Mouse (Mus musculus): Measurements from ENCODE around the gene Dclre1c. TPM values are rescaled to one million over a fixed set of nuclear protein-coding genes. Genes with fewer than 3 reads are reported as not detected.
A peak's percentile ranks its signal among the peaks of the same experiment; 100 is the strongest.

Gene Dclre1c
- total RNA-seq, 2 experiments from 2014 or later: 11.3 to 12.5 TPM

DNA sequence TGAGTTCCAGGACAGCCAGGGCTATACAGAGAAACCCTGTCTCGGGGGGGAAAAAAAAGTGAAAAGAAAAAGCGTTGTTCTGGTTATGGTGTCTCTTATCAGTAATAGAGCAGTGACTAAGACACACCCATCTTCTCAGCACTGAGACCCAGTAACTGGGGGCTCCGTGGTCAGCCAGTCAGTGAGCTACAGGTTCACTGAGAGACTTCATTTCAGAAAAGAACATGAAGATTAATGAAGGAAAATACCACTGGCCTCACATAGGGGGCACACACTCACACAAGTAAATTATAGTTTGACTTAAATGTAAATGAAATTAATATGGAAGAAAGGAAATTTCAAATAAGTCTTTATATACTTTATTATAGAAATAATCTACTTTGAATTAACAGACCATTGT is 56.3 kb downstream of the Dclre1c start:
- Histone ChIP-seq H3K4me3 (no peak overlapping the region), H3K27ac (no peak overlapping the region)
- peak; percentile 32 for TF ChIP-seq CTCF (IDR thresholded peaks at IDR 0.05)
- intact Hi-C loops (cut with DNase I): no loop called here
- DNase-seq (ENCODE audit: extremely low spot score in 1 of 2, low spot score in 2 of 2): no peak

DNA sequence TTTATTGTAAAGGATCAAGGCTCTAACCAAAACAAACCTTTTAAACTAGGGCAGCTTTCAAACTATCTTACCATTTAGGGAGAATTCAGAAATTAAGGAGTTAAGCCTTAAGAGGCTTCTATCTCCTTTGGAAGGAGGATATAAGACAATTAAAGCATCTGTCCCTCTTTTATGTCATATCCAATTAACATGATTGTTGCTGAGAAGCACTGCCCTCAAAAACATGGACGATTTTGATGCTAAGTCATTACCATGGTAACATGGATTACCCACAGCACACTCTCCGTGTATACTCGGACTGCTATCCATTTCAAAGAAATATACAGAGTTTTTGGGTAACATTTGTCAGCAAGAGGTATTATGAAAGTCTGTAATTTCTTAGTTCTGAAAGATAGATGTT is 65.9 kb downstream of the Dclre1c start:
- DNase-seq (ENCODE audit: extremely low spot score in 1 of 2, low spot score in 2 of 2): no peak
- TF ChIP-seq CTCF (IDR thresholded peaks at IDR 0.05): no peak
- intact Hi-C loops (cut with DNase I): no loop called here
- H3K4me3 ChIP-seq: no peak overlapping the region
- H3K27ac ChIP-seq: no peak overlapping the region

DNA sequence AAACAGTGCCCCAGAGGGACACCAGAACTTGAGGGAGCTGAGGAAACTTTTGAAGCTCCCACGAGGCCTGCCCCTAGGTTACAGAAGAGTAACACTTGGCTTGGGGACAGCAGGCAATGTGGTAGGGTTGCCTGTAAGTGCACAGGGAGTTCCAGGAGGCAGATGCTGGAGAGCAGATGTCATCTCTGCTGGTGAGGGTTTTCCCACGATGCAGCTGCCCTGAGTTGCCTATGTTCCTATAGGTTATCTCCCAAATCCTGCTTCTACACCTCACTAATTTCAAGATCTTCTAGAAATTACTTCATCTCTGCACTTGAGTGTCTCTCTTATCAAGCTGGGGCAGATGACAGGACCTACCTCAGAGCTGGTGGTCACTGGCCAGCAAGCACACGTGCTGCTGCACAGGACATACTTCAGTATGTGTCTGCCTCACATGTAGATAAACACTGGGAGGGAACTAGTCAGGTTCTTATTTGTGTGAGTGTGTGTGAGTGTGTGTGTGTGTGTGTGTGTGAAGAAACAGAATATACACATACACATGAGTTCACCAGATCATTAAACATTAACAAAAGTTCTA is 70.0 kb downstream of the Dclre1c start:
- intact Hi-C loops (cut with DNase I): no loop called here

DNA sequence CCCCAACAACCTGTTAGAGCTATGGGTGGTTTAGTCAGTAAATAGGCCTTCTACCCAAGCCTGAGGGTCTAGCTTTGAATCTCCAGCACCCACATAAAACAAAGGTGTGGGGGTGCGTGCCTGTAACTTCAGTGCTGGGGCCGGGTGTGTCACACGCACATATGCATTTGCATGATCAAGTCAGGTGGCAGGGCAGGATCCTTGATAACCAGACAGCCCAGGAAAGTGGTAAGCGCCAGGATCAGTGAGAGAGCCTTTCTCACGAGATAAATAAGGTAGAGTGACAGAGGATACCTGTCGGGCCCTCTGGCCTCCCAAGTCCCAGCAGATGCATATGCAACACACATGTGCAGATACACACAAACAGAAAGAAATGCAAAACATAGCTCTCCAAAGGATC is 75.6 kb downstream of the Dclre1c start:
- H3K4me3 ChIP-seq: no peak overlapping the region
- no peak for TF ChIP-seq CTCF (IDR thresholded peaks at IDR 0.05)
- intact Hi-C loops (cut with DNase I): no loop called here

More for the DNA sequence above, 70.0 kb downstream of the Dclre1c start:
- no peak for TF ChIP-seq CTCF (IDR thresholded peaks at IDR 0.05)
- DNase-seq (ENCODE audit: extremely low spot score in 1 of 2, low spot score in 2 of 2): no peak
- H3K4me3 ChIP-seq: no peak overlapping the region
- H3K27ac ChIP-seq: no peak overlapping the region

DNA sequence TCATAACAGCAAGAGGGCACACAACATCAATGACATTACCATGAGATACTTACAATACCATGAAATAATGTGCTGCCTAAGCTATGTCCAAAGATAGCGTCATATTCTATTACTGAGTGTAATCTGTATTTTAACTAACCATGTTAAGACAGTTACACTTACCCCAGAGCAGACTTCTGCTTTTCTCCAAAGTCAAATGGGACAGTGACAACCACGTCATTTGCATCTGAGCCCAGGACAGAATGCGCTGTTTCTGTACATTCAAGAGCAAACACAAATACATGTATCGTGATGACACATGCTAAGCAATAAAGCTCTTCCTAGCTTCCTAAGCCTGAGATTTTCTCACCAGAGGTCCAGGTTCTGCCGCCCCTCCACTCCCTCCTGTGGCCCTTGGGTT is 77.0 kb downstream of the Dclre1c start:
- Histone ChIP-seq H3K27ac (no peak overlapping the region), H3K4me3 (no peak overlapping the region)
- TF ChIP-seq CTCF (IDR thresholded peaks at IDR 0.05): no peak
- intact Hi-C loops (cut with DNase I): no loop called here
- no peak for DNase-seq (ENCODE audit: extremely low spot score in 1 of 2, low spot score in 2 of 2)

More for the DNA sequence above, 75.6 kb downstream of the Dclre1c start:
- H3K27ac ChIP-seq: no peak overlapping the region
- DNase-seq (ENCODE audit: extremely low spot score in 1 of 2, low spot score in 2 of 2): no peak

DNA sequence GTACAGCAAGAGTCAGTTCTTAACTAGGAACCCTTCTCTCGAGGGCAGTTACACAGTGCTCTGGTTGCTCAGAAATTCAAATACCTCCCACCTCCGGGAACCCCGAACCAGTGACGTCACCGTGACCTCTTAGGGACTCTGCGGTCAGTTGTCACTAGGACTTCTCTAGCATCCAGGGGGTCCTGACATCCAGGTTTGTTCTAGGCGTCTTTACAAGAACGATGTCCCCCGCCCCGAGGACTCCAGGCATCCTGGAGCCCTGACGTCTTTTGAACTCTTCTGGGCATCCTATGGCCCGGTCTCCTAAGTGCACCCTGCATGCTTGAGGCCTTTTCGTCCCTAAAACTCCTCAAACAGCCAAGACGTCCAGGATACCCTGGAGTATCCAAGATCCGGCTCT is 88.1 kb downstream of the Dclre1c start:
- peak overlapping the region; percentile 80 for H3K27ac ChIP-seq
- no peak for DNase-seq (ENCODE audit: extremely low spot score in 1 of 2, low spot score in 2 of 2)
- no peak for TF ChIP-seq CTCF (IDR thresholded peaks at IDR 0.05)
- intact Hi-C loops (cut with DNase I): loop anchor here (2.0 kb wide), 1 partner anchor 87 kb away; the partner anchor contains the start of gene Dclre1c
- peak overlapping the region; percentile 93 for H3K4me3 ChIP-seq

DNA sequence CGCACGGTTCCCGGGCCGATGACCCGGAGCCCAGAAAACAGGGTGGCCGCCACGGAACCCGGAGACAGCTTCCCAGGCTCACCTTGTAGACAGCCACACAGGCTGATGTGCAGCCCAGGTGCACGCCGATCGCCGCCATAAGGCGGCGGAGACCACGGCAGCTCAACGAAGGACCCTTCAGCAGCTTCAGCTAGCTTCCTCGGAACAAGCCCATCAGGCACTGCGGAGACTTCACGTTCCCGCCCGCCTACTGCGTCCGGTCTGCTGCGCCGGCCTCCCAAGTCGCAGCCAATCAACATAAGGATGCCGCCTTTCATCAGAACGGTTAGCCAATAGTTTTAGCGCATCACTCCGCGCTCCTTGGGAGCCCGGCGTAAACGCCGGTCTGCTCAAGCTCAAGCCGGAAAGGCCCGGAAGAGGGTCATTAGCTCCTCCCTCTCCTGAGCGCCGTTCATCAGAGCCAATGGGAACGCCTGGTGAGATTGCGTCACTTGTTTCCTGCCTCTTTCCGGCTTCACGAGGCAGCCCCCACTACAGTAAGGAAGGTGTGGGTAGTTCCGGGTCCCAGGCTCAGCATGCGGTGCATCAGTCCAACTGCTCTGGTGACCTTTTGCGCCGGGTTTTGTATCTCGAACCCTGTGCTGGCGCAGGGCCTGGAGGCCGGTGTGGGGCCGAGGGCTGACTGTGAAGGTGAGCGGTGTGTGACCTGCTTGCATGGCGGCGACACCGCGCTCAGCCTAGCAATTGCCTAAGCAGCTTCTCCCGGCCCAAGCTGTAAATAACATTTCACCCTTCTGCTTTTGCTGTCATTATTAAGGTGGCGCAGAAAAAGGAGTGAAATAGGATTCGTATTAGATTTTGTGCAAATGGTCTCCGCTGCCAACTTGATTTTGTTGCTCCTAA is 88.9 kb downstream of the Dclre1c start, which contains the start of the genes Gm45902, Hspa14 and Cdnf:
Gene Gm45902 (minus strand): TSS at position 239 of the 903 bp plus-strand sequence.
Gene Hspa14 (minus strand): TSS at position 263 of the 903 bp plus-strand sequence.
Gene Cdnf (plus strand): TSS at position 479 of the 903 bp plus-strand sequence.
- intact Hi-C loops (cut with DNase I): loop anchor here (2.0 kb wide), 1 partner anchor 88 kb away; the partner anchor contains the start of gene Dclre1c
- Histone ChIP-seq H3K4me3 (peak within 1 kb of the TSS; percentile 93), H3K27ac (peak within 1 kb of the TSS; percentile 90)
- DNase-seq (ENCODE audit: extremely low spot score in 1 of 2, low spot score in 2 of 2): peak; percentile 93 to 96
- TF ChIP-seq CTCF (IDR thresholded peaks at IDR 0.05): no peak

Other genes with a start within 250 kb of the Dclre1c start
- 10 to 100 TPM; 94.3 to 99.9 TPM for gene Nmt2, start 139.9 kb upstream of the Dclre1c start, total RNA-seq (2021)
- gene Rpp38, start 91.5 kb upstream of the Dclre1c start, total RNA-seq (2021): 1 to 10 TPM; 8.3 to 9.0 TPM
- 1 to 10 TPM in 1 of 2 experiments, not detected in 1; 1.2 TPM for gene Acbd7, start 88.0 kb upstream of the Dclre1c start, total RNA-seq (2021)
- not detected for gene Olah, start 26.9 kb upstream of the Dclre1c start, total RNA-seq (2021)
- gene Meig1, start 1.5 kb upstream of the Dclre1c start, total RNA-seq (2021): 1 to 10 TPM; 1.8 to 2.3 TPM
- gene Suv39h2, start 50.9 kb downstream of the Dclre1c start, total RNA-seq (2021): 1 to 10 TPM; 3.4 to 3.5 TPM
- gene Gm45902, start 88.7 kb downstream of the Dclre1c start, total RNA-seq (2021): 1 to 10 TPM; 5.2 to 5.8 TPM
- gene Hspa14, start 88.7 kb downstream of the Dclre1c start, total RNA-seq (2021): 10 to 100 TPM; 47.3 to 52.7 TPM
- gene Cdnf, start 88.9 kb downstream of the Dclre1c start, total RNA-seq (2021): under 1 TPM; 0.54 to 0.77 TPM
- gene Fam107b, start 146.4 kb downstream of the Dclre1c start, total RNA-seq (2021): 1 to 10 TPM; 7.9 to 10.0 TPM

Data from left cerebral cortex, adult 2 months (tissue).